Comparison of ENCODE assay signal across 7 mouse cellular contexts in the genomic region with DNA sequence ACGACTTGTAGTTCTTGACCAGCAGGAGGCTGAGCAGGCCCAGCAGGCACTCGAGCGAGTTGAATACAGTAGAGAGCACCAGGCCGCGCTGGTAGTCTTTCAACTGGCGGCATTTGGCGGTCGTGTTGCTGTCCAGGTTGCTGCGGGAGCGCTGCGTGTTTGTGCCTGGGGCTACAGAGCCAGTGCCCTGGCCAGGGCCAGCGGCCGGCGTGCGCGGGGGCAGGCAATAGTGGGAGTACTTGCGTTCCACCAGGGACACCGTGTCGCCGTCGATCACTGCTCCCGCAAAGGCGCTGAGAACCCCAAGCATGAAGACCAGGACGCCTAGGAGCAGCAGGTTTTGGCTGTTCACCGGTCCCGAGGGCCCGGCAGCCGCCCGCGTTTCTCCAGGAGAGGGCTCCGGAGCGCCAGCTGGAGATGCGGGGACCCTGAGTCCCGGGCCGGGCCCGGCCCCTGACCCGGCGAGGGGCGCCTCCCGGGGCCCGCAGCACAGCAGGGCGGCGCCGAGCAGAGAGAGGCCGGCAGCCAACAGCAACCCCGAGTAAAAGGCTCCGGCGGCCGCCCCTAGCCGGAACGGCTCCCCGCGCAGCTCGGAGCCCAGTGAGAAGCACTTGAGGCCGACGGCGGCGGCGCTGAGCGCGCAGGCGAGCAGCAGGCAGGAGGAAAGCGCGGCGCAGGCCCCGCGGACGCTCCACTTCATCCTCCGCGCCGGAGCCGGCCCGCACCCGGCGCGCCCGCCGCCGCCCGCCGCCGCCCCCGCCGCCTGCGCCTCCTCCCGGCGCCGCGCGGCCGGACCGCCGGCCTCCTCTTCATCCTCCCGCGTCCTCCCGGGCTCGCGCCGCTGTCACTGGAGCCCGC. TPM values are rescaled to one million over a fixed set of nuclear protein-coding genes. Genes with fewer than 3 reads are reported as not detected.
DNase-seq lines count a peak whose midpoint lies in the region; ATAC-seq and TF ChIP-seq lines count a peak whose summit lies in the region.

No protein-coding gene starts in this region.

- H3K4me3 ChIP-seq in hindbrain, embryonic 14.5 days (replicated peaks; ENCODE audit: low read length), result peak overlapping the region; percentile 62
- H3K4me3 ChIP-seq in left cerebral cortex, adult 2 months, result peak overlapping the region; percentile 77

- peak; percentile 75 for DNase-seq in ZHBTc4 (ENCODE audit: low read depth, low spot score)
- DNase-seq in cerebellum, adult 8-10 months, result peak; percentile 53
- DNase-seq in hindbrain, embryonic 14.5 days (ENCODE audit: low spot score), result peak; percentile 45
- peak; percentile 58 to 59 for DNase-seq in left cerebral cortex, adult 2 months (ENCODE audit: extremely low spot score in 1 of 2, low spot score in 2 of 2)
- peak; percentile 64 for DNase-seq in right cerebral cortex, postnatal 25 days

- intact Hi-C loops in left cerebral cortex, adult 2 months (cut with DNase I), result loop anchor here (5.0 kb wide), 2 partner anchors 65 to 95 kb away; partner anchors contain the start of genes Atp5k and Pcgf3

- 0 out of 2 replicates have a peak, but pooled peaks have one; percentile 5 for ATAC-seq in frontal cortex, adult (ENCODE audit: low TSS enrichment)
- ATAC-seq in hindbrain, embryonic 14.5 days (ENCODE audit: low FRiP score), result peak; percentile 36
- ATAC-seq in megakaryocyte progenitor cell, adult 5-6 weeks (replicated peaks; ENCODE audit: poor library complexity), result 0 out of 2 replicates have a peak, but pooled peaks have one; percentile 16

- H3K9me3 ChIP-seq in hindbrain, embryonic 14.5 days (ENCODE audit: control insufficient read depth, low read length), result no peaks in the 10 kb centered on the region

- WGBS in hindbrain, embryonic 14.5 days, result under 1% methylated on average over 78 of the region's 100 CpGs

- no peaks in the 10 kb centered on the region for H3K36me3 ChIP-seq in hindbrain, embryonic 14.5 days (replicated peaks; ENCODE audit: control insufficient read depth, insufficient read depth)

- no peak overlapping the region for H3K27ac ChIP-seq in hindbrain, embryonic 14.5 days
- H3K27ac ChIP-seq in left cerebral cortex, adult 2 months, result peak overlapping the region; percentile 98

- H3K4me2 ChIP-seq in hindbrain, embryonic 14.5 days (replicated peaks), result peak overlapping the region; percentile 90

- H3K27me3 ChIP-seq in hindbrain, embryonic 14.5 days (ENCODE audit: control insufficient read depth, insufficient read depth, low read length), result peaks cover 90% of the 10 kb centered on the region

- no peak; the same call in 1 of the 2 replicates for TF ChIP-seq CTCF in left cerebral cortex, adult 2 months (IDR thresholded peaks at IDR 0.05)

- peaks cover 24% of the 10 kb centered on the region for H3K4me1 ChIP-seq in hindbrain, embryonic 14.5 days (replicated peaks; ENCODE audit: control insufficient read depth, insufficient read depth, low read length)

- H3K9ac ChIP-seq in hindbrain, embryonic 14.5 days, result peak overlapping the region; percentile 73

RNA-seq across cellular contexts. Expression of gene Gm42517, which starts 0.5 kb away (rescaled TPM):
- polyA plus RNA-seq in hindbrain, embryonic 14.5 days (2014; fragmentation: Nextera tagmentation; extraction: Ambion mirVana), result 4.3 and 6.1 TPM in 2 replicates
- total RNA-seq in left cerebral cortex, adult 2 months (2021), result 10 to 100 TPM; 59.8 to 70.1 TPM
- not detected in 2 replicates for total RNA-seq in megakaryocyte progenitor cell, adult 5-6 weeks (2015)
- total RNA-seq in megakaryocyte progenitor cell, adult 5-6 weeks (2017), result not detected in 2 replicates

RNA-seq across cellular contexts. Expression of gene Pde6b, which starts 21.0 kb away (rescaled TPM):
- polyA plus RNA-seq in hindbrain, embryonic 14.5 days (2014; fragmentation: Nextera tagmentation; extraction: Ambion mirVana), result 0.28 TPM in 1 of 2 replicates, not detected in the other
- under 1 TPM; 0.28 to 0.48 TPM for total RNA-seq in left cerebral cortex, adult 2 months (2021)
- total RNA-seq in megakaryocyte progenitor cell, adult 5-6 weeks (2015), result not detected in 2 replicates
- total RNA-seq in megakaryocyte progenitor cell, adult 5-6 weeks (2017), result not detected in 2 replicates

RNA-seq across cellular contexts. Expression of gene Pigg, which starts 54.8 kb away (rescaled TPM):
- 2.3 and 2.9 TPM in 2 replicates for polyA plus RNA-seq in hindbrain, embryonic 14.5 days (2014; fragmentation: Nextera tagmentation; extraction: Ambion mirVana)
- 10 to 100 TPM; 13.1 to 14.1 TPM for total RNA-seq in left cerebral cortex, adult 2 months (2021)
- 4.2 and 4.8 TPM in 2 replicates for total RNA-seq in megakaryocyte progenitor cell, adult 5-6 weeks (2015)
- 6.6 and 8.4 TPM in 2 replicates for total RNA-seq in megakaryocyte progenitor cell, adult 5-6 weeks (2017)

Comparison
In these comparisons a context has a peak if more than half of its experiments do, and no peak if none do; other contexts are left out.
1. RNA of gene Gm42517, which starts 0.5 kb away (total RNA-seq): 59.8 to 70.1 TPM in left cerebral cortex, adult 2 months; not detected in megakaryocyte progenitor cell, adult 5-6 weeks; every median in the first group is over 10 times any median in the second.
2. Peak in every context shown above with its lines, with median percentiles within 50 percentile points of each other: DNase-seq and ATAC-seq.